Mouse (Mus musculus) thymus, postnatal 36 days (tissue): ENCODE measurements around the gene Ift122.

ENCODE experiments used
- DNase-seq, 2 experiments: peaks; one replicate each; pipeline ENCODE4 v3.0.0; 2022; ENCODE audit warnings: mixed read lengths in 2 of 2

Gene Ift122

DNA sequence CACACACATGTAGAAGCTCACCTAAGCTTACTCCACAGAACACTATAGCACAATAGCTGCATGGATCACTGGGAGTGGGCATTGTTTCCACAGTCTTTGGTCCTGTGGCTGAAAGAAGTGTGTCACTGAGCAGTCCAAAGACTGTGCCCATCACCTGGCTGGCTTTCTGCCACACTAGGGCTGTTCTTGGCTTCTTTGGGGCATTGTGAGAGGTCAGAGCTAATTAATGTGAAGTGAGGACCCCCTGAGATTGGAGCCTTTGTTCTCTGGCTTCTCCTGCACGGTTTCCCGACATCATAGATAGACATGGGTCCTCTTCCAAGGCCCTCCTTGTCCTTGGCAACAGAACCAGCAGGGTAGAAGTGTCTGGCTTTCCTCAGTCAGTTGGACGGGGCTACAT lies 39.1 kb downstream of the Ift122 start:
- no peak for DNase-seq

DNA sequence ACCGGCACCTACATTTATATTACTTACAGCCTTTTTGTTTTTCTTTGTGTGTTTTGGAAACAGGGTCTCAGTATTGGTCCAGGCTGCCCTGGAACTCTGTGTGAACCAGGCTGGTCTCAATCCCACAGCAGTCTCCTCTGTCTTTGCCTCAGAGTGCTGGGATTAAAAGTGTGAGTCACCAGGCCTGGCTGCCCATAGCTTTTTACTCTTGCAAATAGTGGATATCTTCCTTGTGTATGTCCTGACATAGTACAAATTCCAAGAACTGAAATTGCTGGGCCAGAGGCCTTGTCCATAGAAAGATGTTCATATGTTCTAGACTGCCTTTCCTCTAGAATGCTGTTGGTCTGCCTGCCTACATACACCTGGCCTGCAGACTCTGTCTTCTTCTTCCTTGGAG lies 43.1 kb downstream of the Ift122 start:
- DNase-seq: no peak

DNA sequence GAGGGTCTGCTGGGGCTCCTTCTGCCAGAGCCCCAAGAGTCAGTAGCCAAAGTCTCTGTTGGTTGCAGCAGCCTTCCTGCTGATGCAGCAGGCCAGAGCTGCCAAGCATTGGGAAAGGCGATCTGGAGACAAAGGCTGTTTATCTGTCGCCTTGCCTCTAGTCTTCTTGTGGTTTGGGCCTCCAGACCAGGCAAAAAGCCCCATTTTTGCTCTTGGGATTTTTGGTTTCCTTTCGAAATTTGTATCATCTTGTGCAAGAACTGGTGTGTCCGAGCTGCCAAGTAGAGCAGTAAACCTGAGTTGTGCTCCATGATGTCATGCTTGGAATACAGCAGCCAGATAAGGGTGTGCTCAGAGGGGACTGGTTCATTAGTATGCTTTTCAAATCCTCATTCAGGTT lies 43.8 kb downstream of the Ift122 start:
- DNase-seq: no peak

DNA sequence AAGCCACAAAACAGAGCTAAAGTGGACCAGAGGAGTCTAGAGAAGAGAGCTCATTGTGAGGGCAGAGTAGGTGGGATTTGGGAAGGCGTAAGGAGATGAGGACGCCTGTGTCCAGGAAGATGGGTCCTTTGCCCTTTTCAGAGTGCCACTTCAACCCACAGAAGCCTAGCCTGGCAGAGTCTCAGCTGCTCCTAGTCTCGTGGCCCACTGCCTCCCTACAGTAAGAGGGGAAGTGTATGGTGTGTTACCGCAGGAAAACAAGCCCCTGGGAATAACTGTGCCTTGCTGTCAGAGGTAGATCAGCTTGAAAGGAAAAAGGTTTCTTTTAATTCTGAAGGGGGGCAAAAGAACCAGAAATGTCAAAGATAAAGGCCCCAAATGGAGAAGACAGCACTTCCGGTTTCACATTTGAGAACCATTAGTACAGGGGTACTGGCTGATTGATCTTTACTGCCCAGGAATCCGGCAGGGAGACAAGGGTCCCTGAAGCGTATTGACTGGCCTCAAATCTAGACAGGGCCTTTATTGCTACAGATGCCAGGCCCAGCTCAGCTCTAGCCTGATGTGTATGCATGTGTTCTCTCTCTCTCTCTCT lies 44.8 kb downstream of the Ift122 start:
- no peak for DNase-seq

DNA sequence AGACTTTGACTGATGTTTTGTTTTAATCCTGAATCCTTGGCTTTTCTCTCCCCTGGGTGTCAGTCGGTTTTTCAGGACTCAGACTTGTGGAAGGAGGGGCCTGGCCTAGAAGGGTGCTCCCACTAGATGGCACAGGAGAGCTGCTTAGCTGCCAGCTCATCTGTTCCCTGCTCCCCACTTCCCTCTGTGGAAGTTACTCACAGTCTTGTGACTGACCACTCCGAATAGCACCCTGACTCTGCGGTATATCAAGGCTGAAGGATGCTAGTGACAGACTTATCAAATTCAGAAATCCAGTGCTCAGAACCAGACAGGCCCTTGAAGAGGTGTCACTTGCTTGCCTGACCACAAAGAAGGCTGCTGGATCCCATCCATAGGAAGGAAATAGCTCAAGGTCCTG lies 47.8 kb downstream of the Ift122 start:
- DNase-seq: peak; percentile 65 to 70

DNA sequence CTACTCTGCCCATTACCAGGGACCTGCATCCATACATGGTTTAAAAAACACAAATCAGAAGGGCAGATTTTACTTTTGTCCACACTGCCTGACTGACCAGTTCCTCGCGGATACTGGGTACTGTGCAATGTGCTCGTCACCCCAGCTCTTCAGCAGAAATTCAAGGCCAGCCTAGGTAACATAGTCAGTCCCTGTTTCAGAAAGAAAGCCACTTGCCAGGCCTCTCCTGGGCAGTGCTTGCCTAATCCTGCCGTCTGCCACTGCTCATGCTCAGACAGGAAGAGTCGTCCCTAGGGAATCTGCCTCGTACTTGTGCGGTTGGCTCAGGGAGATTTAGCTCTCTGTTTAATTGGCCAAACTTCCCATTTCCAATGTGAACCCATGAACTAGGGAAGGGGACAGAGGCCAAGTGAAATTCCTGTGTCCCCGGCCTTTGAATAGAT lies 48.2 kb downstream of the Ift122 start:
- DNase-seq: no peak

DNA sequence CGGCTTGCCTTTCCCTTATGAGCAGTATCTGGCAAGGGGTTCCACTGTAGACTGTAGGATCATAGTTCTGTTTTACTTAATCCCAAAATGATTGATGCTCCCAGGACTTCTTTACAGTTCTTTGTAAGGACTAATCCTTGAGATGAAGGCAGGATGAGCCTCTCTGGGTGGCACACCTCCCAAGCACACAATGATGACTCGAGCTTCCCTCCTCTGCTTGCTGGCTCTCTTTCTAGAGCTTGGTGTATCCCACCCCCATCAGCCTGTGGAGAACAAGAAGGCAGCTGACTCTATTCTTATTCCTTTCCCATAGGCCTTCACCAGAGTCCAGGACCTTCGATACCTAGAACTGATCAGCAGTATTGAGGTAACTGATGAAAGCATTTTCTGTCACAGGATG lies 49.3 kb downstream of the Ift122 start:
- no peak for DNase-seq

DNA sequence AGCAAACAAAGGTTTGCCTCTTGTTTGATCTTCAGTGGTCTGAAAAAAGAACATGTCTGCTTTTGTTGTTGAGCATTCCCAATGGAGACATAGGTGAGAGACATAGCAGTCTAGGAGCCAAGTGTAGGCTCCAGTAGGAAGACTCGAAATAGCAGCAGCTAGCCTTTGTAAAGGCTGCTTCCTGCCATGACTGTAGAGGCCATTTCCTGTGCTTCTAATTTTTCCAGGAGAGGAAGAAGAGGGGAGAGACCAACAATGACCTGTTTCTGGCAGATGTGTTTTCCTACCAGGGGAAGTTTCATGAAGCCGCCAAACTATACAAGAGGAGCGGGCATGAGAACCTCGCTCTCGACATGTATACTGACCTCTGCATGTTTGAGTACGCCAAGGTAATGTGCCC lies 52.3 kb downstream of the Ift122 start:
- DNase-seq: no peak

DNA sequence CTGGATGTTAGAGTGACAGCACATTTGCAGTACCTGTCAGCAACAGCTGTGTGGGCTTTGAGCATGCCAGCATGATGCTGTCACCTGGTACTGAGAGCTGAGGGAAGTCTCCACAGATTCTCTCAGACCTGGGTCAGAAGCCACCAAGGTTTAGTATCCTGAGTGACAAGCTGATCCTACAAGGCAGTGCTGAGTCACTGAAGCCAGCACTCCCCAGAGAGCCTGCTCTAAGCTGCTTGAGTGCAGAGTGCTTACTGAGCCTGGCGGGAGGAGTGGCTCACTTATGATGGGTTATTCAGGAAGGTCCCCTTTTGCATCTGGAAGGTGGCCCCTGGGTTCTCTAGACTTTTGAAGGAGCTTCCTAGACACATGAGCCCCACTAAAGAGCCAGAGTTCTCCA lies 53.2 kb downstream of the Ift122 start:
- DNase-seq: no peak

DNA sequence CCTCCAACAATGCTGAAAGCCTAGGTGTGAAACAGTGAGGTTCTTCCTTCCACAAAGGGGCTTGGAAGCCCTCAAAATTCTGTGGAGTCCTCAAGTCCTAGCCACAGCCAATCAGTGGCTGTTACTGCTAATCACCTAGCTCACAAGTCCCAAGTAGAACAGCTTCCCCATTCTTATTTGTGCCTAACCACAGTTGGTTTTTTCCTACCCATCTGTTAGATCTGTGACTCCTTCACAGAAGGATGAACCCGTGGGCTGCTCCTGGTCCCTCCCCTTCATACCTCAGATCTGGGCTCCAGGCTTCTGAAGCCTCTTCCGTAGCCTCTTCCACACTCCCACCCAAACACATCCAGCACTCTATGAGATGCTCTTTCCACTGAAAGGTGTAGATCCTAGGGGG lies 53.6 kb downstream of the Ift122 start:
- no peak for DNase-seq

DNA sequence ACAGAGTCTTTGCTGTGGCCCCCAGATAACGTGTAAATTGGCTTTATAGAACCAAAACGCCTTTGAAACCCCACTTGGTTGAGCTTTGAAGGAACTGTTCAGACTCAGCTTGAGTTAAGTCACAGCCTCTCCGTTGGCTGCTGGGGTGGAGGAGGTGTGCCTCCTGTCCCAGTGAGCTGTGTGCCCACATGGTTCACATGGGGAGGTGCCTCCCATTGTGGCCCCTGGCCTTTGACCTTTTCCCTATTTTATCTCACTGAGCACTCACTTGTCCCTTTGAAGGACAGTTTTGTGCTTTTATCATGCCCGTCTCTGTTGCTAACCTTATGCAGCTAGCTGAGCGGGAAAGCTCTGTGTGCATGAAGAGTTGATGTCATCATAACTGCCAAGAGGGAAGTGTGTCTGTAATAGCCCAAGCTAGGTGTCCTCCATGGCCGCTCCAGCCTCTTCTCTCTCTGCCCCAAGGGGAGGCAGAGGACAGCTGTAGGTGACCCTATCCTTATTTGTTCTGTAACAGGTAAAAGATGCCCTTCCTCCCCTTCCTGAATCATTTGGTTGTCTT lies 55.2 kb downstream of the Ift122 start:
- DNase-seq: no peak

DNA sequence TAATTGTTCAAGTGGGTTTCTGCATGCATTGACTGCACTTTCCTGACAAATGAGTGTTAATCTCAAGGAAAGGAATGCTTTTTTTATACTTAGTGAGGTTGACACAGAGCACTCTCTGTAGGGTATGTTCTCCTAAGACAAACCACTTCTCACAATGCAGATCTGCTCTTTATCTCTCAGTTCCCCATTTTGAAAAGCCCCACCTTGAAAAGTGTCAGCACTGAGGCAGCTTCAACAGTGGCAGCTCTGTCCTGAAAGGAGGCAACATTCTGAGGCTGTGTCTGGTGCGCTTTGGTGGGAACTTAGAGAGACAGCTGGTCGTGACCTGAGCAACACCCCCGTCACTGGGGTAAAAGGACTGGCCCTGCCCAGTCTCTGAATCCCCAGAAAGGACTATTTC lies 55.8 kb downstream of the Ift122 start:
- no peak for DNase-seq

DNA sequence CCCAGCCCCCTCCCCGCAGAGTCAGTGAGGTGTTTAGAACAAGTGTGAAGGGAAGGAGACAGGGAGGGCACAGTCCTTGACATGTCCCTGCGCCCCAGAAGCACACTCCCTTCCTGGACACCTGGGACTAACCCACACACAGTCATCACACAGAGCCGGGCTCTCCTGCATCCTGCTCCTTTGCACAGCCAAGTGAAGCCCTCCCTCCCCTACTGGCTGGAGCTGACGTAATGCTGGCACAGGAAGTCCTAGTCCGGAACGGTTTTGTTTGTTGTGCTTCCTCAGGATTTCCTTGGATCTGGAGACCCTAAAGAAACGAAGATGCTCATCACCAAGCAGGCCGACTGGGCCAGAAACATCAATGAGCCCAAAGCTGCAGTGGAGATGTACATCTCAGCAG lies 56.7 kb downstream of the Ift122 start:
- DNase-seq: peak; percentile 21 to 43

DNA sequence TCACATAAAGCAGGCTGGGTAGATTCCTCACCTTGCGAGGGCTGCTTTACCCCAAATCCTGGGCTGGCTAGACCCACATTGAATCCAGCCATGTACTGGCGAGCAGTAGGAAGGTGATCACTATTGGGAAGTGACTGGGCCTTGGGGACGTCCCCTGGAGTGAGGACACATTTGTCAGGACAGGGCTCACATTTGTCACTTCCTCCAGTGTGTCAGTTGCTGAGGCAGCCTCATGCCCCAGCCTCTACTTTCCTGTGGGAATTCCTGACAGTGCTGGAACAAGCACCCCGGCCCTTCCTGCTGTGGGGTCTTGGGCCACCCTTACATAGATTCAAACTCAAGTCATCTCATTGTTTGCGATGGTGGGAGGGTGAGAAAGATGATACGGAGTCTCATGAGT lies 58.5 kb downstream of the Ift122 start:
- no peak for DNase-seq

DNA sequence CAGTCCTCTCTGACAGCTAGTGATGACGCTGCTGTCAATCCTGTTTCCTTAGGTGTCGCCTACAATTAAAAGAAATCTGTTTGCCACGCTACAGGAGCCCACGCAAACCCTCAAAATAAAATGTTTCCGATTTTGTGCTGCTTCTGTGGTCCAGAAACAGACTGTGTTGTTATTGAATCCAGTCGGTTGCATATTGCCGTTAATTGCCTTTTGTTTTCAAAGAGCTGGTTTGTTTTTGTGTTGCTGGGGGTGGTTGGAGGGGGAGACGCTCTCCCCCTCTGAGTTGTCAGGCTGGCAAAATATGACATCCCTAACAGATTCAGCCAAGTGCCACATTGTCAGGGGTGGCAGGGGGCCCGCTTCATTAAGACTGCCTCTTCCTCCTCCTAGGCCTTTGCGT lies 60.2 kb downstream of the Ift122 start:
- DNase-seq: no peak

DNA sequence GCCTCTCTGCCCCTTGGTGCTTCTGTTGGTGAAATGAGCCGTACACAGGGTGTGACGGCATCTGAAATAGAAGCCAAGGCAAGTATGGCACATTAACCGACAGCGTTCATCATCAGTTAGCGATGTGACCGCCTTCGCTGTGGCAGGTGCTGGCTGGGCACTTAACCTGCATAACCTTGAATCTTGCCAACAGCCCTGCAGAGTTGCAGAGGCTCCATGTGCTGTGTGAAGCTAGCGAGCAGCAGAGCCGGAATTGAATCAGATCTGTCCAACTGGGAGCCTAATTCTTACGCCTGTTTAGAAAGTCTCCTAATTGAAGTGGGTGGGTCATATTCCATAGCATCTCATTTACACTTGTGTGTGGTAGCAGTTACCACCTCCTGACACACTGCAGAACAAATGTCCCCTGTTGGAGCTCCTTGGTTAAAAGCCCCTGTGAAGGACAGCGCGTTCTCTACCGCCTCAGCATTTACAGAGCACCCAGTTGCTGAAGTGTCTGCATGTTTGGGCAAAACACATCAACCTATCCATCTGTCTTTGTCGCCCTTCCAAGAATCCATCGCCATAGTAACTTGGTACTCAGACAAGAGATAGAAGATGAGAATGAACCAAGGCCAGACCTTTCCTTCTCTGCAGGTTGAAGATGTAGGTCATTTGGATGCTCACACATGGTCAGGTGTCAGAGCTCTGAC lies 61.4 kb downstream of the Ift122 start:
- no peak for DNase-seq

DNA sequence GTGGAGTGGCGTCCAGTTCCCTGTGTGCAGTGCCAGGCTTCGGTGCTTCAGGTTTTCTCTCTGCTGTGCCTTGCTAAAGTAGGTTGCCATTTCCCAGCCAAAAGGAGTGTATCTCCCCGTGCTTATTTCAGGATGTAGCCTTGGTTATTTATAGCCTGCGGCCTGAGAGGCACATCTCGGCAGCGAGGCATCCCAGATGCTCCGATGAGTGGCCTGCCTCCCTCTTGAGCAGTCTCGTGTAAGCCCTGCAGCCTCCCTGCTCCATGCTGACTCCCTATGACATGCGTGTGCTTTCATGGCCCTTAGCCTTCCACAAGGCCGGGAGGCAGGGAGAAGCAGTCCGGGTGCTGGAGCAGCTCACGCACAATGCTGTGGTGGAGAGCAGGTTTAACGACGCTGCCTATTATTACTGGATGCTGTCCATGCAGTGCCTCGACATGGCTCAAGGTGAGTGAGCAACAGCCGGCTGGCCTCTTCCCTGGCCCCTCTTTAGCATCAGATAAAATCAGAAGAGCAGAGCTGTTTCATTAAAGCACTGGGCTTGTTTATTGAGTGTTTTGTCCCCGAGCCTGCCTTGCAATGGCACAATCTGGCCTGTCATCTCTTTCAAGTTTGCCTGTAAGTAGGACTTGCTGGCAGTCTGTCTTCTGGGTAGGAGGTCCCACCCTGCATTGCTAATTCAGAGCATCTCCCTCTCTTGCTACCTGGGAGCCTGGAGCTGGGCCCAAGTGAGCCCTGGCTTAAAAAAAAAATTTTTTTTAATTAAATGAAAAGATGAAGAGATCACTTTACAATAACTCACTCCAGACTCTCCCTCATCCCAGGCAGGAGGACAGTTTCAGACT lies 62.6 kb downstream of the Ift122 start:
- DNase-seq: no peak

DNA sequence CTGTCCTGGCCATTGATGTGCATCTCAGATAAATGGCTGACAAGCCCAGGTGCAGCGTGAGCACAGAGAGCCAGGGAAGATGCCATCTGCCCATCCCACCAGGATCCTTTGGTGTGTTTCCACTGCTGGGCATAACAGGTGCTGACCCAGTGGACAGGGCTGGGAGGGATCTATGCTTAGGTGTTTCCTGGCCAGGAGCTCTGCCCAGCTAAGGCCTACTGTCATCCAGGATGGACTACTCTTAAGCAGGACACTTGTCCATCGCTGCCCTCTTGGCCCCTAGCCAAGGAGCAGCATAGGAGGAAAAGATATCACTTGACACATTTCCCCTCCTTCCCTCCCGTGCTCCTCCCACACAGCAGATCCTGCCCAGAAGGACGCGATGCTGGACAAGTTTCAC lies 63.3 kb downstream of the Ift122 start:
- DNase-seq: no peak

DNA sequence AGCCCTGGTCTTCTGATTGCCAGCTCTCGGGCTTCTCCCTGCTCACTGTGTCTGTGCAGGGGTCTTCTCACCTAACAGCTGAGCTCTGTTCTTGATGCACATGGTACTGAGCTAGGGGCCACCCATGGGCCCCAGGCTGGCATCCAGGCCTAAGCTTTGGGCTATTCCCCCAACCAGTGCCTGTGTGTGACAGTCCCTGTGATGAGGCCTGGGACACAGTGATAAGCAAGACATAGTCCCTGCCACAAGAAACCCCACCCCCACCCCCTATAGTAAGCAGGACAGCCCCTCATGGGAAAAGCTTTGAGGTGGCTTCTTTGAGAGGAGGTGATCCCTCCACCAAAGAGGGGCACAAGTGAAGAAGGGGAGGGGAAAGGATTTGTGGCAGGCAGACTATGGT lies 65.3 kb downstream of the Ift122 start:
- no peak for DNase-seq

DNA sequence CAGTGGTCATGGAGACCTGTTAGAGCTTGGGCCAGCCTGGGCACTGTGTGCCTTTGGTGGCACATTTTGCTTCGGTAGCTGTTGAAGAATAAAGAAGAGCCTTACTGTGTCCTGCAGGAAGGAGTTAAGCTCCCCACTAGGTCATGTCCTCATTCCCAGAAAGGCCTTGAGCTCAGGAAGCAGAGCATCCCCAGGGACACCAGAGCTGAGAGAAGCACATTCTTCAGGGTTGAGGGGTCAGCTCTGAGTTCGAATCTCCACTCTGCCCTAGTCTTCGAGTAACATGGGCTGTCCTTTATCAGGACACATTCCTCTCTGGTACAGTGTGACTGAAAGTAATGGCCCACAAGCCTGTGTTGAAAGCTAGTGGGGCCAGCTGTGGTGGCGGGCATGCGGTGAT lies 66.6 kb downstream of the Ift122 start:
- DNase-seq: no peak

DNA sequence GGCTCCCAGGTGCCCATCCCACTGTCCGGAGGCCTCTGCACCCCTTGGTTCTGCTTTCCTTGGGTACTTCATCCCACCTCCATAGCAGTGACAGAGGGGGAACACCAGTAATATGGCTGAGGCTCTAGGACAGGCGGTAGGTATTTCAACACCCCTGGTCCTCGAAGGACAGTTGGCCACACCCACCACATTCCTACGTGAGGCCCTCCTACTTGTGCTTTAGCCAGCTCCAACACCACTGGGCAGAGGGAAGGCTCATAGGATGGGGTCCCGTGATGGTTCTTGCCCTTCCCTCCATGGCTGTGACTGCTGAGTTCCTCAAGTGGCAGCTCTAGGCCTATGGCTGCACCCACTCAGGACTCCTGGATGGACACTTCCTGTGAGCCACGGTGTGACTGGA lies 71.6 kb downstream of the Ift122 start:
- DNase-seq: no peak

DNA sequence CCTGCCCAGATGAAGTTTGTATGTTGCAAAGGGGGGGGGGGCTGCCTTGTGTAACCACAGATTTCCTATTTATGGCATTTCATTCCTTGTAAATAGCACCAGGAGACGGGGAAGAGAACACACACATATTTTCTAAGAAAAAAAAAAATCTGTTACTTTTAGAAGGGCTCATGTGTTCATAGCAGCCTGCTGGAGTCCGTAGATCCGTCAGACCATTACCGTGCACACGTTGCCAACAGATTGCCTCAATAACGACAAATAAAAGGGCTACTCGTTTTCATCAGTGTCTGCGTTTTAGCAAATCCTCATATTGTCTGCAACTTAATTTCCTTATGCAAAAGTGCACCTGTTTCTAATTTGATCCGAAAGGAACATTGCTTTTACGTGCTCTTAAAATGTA lies 73.1 kb downstream of the Ift122 start:
- DNase-seq: no peak

DNA sequence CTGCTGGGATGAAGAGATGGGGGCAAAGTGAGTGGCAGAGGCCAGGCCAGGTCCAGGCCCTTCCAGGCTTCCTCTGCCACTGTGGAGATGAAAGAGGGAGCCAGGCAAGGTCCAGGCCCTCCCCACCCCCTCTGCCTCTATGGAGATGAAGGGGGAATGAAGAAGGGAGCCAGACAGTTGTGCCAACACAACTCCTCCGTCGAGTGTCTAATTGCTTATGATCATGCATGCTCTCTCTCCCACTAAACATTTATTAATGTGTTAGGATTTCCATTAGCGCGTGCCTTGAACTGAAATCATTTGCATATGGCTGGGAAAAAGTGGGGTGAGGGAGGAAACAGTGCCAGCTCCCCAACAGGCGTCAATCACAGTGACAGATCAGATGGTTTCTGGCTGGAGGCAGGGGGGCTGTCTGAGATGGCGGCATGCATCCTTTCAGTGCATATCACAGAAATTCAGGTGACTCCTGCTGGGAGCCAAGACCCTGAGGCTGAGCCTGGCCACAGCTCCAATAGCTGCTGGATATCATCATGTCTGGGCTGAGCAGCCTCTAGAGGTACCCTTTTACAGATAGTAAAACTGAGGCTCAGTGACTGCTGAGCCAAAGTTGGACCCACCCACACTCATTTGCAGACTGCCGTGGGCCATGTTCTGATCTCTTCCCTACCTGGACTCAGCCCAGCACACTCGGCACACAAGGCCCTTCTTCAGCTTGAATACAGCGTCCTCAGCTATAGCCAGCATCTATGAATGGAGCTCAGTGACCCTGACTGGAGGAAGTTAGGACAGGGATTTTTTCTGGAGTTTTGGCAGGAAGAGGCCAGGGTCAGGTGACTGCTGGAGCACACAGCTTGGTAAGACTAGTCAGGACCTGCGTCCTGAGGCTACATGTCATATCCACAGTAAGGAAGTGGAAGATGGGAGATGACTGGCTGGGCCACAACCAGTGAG lies 74.3 kb downstream of the Ift122 start:
- no peak for DNase-seq
